Mouse (Mus musculus) ES-Bruce4 (cell line): ENCODE results near the gene Wdhd1. TPM values are rescaled to one million over a fixed set of nuclear protein-coding genes. Genes with fewer than 3 reads are reported as not detected.
A peak's percentile ranks its signal among the peaks of the same experiment; 100 is the strongest.

Experiments
- H3K27ac ChIP-seq: 2 replicates; pipeline ENCODE4 v1.5.1; 2012; ENCODE audit warnings: low read length, inconsistent platforms; ENCODE audit not compliant: insufficient read depth
- H3K27me3 ChIP-seq: 2 replicates; pipeline ENCODE4 v1.6.1; 2012; ENCODE audit warnings: mild to moderate bottlenecking, low read length, inconsistent platforms; ENCODE audit not compliant: control insufficient read depth, poor library complexity, insufficient read depth, severe bottlenecking
- H3K36me3 ChIP-seq: 2 replicates; pipeline ENCODE4 v1.6.1; 2012; ENCODE audit warnings: inconsistent platforms, mild to moderate bottlenecking, low read length, moderate library complexity; ENCODE audit not compliant: control insufficient read depth, poor library complexity, insufficient read depth, severe bottlenecking
- H3K4me1 ChIP-seq: one replicate; pipeline ENCODE4 v1.8.1; 2011; ENCODE audit warnings: low read length; ENCODE audit not compliant: control insufficient read depth, insufficient read depth
- H3K4me3 ChIP-seq: 2 replicates; pipeline ENCODE4 v1.5.1; 2011; ENCODE audit warnings: low read depth, mild to moderate bottlenecking, low read length
- H3K9ac ChIP-seq: 2 replicates; pipeline ENCODE4 v1.6.1; 2012; ENCODE audit warnings: low read depth, mild to moderate bottlenecking, inconsistent platforms; ENCODE audit not compliant: poor library complexity, severe bottlenecking
- H3K9me3 ChIP-seq: replicated peaks from 2 replicates; pipeline ENCODE4 v1.6.1; 2012; ENCODE audit warnings: mild to moderate bottlenecking, low read length, inconsistent platforms; ENCODE audit not compliant: control insufficient read depth, poor library complexity, insufficient read depth, severe bottlenecking
- CTCF ChIP-seq: IDR thresholded peaks from one replicate; pipeline ENCODE4 v1.8.1; 2011; ENCODE audit warnings: low read depth, low read length
- EP300 ChIP-seq: IDR thresholded peaks from 2 replicates; pipeline ENCODE4 v1.6.1; 2011; ENCODE audit warnings: low read depth, low read length; ENCODE audit not compliant: insufficient read depth
- POLR2A ChIP-seq: IDR thresholded peaks from one replicate; pipeline ENCODE4 v1.8.1; 2011; ENCODE audit warnings: low read length; ENCODE audit not compliant: insufficient read depth
- polyA plus RNA-seq: library from polyadenylated mRNA; stranded (reverse); fragments of >200 nt; gene quantifications from 2 replicates; pipeline ENCODE4 v1.2.4, GENCODE M21; 2011; ENCODE audit warnings: low read depth; ENCODE audit not compliant: missing spikeins, insufficient read depth, insufficient read length

The Wdhd1 gene
- polyA plus RNA-seq, 1 experiment = 55.4 TPM

DNA sequence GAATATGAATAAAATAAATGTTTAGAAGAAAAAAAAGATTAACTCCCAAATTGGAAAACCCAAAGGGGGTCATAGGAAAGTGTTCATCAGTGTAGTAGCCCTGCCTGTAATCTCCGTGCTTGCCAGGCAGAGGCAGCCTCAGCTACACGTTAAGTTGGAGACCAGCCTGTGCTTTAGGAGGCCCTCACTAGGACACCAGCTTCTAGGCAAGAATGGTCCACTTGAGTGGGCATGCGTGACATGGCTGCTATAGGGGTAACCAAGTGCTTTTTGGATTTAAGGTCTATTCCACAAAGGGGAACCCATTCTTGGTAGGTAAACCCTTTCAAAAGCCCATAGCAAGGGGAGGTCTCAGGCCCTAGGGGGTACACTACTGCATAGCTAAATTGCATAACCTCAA is 1.2 kb downstream of the Wdhd1 start:
- Histone ChIP-seq H3K9me3 (no peaks in the 10 kb centered on the region), H3K9ac (peak overlapping the region; percentile 74; the same call in 1 of the 2 replicates), H3K4me1 (no peaks in the 10 kb centered on the region), H3K27ac (no peak overlapping the region), H3K36me3 (peaks cover 18% of the 10 kb centered on the region), H3K27me3 (no peaks in the 10 kb centered on the region), H3K4me3 (0 out of 2 replicates have a peak overlapping the region, but pooled peaks have one; percentile 1)
- TF ChIP-seq CTCF = no peak
- no peak for TF ChIP-seq POLR2A
- TF ChIP-seq EP300 = no peak

- Histone ChIP-seq H3K27ac (no peak overlapping the region), H3K9ac (no peak overlapping the region), H3K36me3 (peaks cover 28% of the 10 kb centered on the region), H3K9me3 (no peaks in the 10 kb centered on the region), H3K27me3 (no peaks in the 10 kb centered on the region), H3K4me3 (no peak overlapping the region), H3K4me1 (no peaks in the 10 kb centered on the region)
- TF ChIP-seq CTCF (no peak), POLR2A (no peak), EP300 (no peak)
Observed at GRCm38 (mm10) chr14:47273751-47274150, 2.9 kb downstream of the Wdhd1 start.

GRCm38 (mm10) chr14:47269706-47270105 is 7.0 kb downstream of the Wdhd1 start:
- no peaks in the 10 kb centered on the region for H3K9me3 ChIP-seq
- peaks cover 57% of the 10 kb centered on the region for H3K36me3 ChIP-seq
- H3K4me1 ChIP-seq = no peaks in the 10 kb centered on the region
- no peak for TF ChIP-seq CTCF
- H3K27me3 ChIP-seq = no peaks in the 10 kb centered on the region
- H3K4me3 ChIP-seq = no peak overlapping the region
- no peak overlapping the region for H3K27ac ChIP-seq
- H3K9ac ChIP-seq = no peak overlapping the region

- Histone ChIP-seq H3K4me3 (no peak overlapping the region), H3K27me3 (no peaks in the 10 kb centered on the region), H3K9me3 (no peaks in the 10 kb centered on the region), H3K27ac (no peak overlapping the region), H3K9ac (no peak overlapping the region), H3K4me1 (no peaks in the 10 kb centered on the region), H3K36me3 (peaks cover 58% of the 10 kb centered on the region)
- no peak for TF ChIP-seq CTCF
- TF ChIP-seq POLR2A = no peak
- no peak for TF ChIP-seq EP300
Observed at GRCm38 (mm10) chr14:47269056-47269455, 7.6 kb downstream of the Wdhd1 start.

DNA sequence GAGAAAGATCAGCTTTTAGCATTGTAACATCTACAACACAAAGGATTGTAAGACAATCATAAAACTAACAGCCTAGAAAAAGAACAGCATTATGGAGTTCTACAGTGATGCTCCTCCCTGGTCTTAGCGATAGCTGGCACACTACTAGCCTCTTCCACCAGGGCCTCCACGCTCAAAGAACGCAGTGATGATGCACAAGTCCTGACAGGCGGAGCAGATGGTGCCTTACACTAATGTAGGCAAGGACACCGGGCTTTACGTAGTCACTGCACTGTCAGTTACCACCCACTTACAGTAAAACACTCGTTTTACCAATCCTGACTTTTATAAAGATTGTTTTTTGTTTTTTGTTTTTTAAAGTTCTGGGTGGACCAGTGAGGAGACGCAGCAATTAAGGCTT is 10.8 kb downstream of the Wdhd1 start:
- H3K36me3 ChIP-seq = peaks cover 49% of the 10 kb centered on the region
- TF ChIP-seq EP300 (no peak), POLR2A (no peak), CTCF (no peak)
- no peaks in the 10 kb centered on the region for H3K4me1 ChIP-seq

DNA sequence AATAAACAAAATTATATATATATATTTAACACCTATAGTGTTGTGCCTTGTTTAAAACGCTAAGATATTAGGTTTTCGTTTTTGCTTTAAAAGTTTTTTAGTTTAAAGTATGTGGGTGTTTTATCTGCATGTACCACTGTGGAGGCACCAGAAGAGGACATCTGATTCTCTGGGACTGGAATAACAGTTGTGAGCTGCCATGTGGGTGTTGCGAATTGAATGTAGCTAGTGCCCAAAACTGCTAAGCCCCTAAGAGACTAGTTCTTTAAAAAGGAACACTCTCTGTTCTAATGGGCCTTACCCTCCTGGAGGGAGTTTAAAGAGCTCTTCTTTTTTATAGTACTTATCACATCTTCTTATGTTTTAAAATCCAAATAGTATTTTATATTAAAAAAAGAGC is 11.8 kb downstream of the Wdhd1 start:
- no peak overlapping the region for H3K4me3 ChIP-seq
- H3K9ac ChIP-seq = no peak overlapping the region
- no peaks in the 10 kb centered on the region for H3K4me1 ChIP-seq
- H3K36me3 ChIP-seq = peaks cover 47% of the 10 kb centered on the region
- no peaks in the 10 kb centered on the region for H3K9me3 ChIP-seq
- no peak overlapping the region for H3K27ac ChIP-seq
- H3K27me3 ChIP-seq = no peaks in the 10 kb centered on the region
- TF ChIP-seq CTCF (no peak), POLR2A (no peak), EP300 (no peak)

More for the DNA sequence above, 10.8 kb downstream of the Wdhd1 start:
- no peak overlapping the region for H3K27ac ChIP-seq
- H3K9me3 ChIP-seq = no peaks in the 10 kb centered on the region
- H3K4me3 ChIP-seq = no peak overlapping the region
- no peak overlapping the region for H3K9ac ChIP-seq
- H3K27me3 ChIP-seq = no peaks in the 10 kb centered on the region
